Mouse (Mus musculus) lung, embryonic 15.5 days (tissue): ENCODE results near the gene Tiam2. TPM values are rescaled to one million over a fixed set of nuclear protein-coding genes. Genes with fewer than 3 reads are reported as not detected.

Experiments used
- ATAC-seq: fragments of 200-750 bp; cut with Nextera tagmentation; 2 replicates; pipeline ENCODE4 v1.8.0; 2017; ENCODE audit warnings: moderate number of reproducible peaks, borderline replicate concordance; ENCODE audit not compliant: low FRiP score, low TSS enrichment; ENCODE audit errors: extremely low read depth
- H3K27ac ChIP-seq: fragments of 300-500 bp; sonication (generic); 2 replicates; pipeline ENCODE4 v1.5.1; 2015; ENCODE audit warnings: moderate library complexity, mild to moderate bottlenecking, inconsistent platforms
- H3K27me3 ChIP-seq: fragments of 300-500 bp; sonication (generic); 2 replicates; pipeline ENCODE4 v1.6.1; 2015; ENCODE audit warnings: inconsistent platforms
- H3K36me3 ChIP-seq: fragments of 300-500 bp; sonication (generic); 2 replicates; pipeline ENCODE4 v1.6.1; 2015; ENCODE audit warnings: inconsistent platforms
- H3K4me1 ChIP-seq: fragments of 300-500 bp; sonication (generic); 2 replicates; pipeline ENCODE4 v1.6.1; 2015; ENCODE audit warnings: inconsistent platforms
- H3K4me2 ChIP-seq: fragments of 300-500 bp; sonication (generic); 2 replicates; pipeline ENCODE4 v1.6.1; 2015; ENCODE audit warnings: inconsistent platforms, mild to moderate bottlenecking, moderate library complexity
- H3K4me3 ChIP-seq: fragments of 300-500 bp; sonication (generic); 2 replicates; pipeline ENCODE4 v1.5.1; 2015; ENCODE audit warnings: mild to moderate bottlenecking, inconsistent platforms
- H3K9ac ChIP-seq: fragments of 300-500 bp; sonication (generic); 2 replicates; pipeline ENCODE4 v1.6.1; 2015; ENCODE audit warnings: inconsistent platforms
- H3K9me3 ChIP-seq: fragments of 300-500 bp; sonication (generic); 2 replicates; pipeline ENCODE4 v1.6.1; 2016; ENCODE audit warnings: inconsistent platforms
- WGBS: fragments of 180-500 bp; shearing (Covaris S2); methylation state at CpG from one replicate; pipeline ENCODE4 v1.1.7; 2015; 5-methylcytosine and 5-hydroxymethylcytosine counted together
- polyA plus RNA-seq: library from polyadenylated mRNA; unstranded; fragments of >200 nt; fragmentation: Nextera tagmentation; extraction: Ambion mirVana; gene quantifications from 2 replicates; pipeline ENCODE4 v1.2.1, GENCODE M21; 2015

Tiam2 gene
- polyA plus RNA-seq, 1 experiment from 2014 or later = 5.4 TPM

DNA sequence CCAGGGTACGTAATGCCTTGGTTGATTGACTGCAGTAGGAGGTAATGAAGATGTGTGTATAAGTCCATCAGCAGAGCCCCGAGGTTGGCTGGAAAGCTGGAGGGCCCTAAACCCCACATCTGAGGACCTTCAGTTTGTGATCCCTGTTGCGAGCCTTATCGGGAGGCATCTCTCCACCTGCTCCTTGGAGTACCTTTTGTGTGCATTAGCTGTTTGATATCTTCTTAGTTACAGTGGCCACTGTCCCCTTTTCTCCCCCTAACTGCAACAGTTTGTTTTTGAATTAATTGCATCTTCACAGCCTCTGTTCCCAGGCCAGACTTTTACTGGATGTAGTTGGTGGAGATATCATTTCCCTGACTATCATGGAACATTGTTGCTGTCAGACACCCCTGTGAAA lies 10.8 kb upstream of the Tiam2 start:
- 83% methylated on average over 4 of the region's 4 CpGs for WGBS

DNA sequence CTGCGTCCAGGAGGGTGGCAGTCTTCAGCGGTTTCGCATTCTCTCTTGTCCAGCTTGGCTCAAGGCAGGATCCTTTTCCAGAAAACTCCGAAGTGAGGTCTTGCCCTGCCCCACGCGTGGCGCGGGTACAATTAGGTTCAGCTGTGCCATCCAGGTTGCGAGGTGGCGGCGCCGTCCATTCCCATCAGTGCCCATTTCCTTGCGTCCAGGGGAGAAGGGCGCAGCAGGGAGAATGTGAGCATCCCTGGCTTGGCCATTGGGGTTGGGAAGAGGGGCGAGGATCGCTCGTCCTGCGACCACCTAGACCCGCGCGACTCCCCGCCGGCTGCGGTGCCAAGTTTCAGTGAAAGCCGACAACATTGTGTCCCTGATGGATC lies 518 bp downstream of the Tiam2 start:
- H3K9ac ChIP-seq = peak overlapping the region; percentile 45
- peak overlapping the region; percentile 61 for H3K4me3 ChIP-seq
- no peaks in the 10 kb centered on the region for H3K36me3 ChIP-seq
- peaks cover 22% of the 10 kb centered on the region; the same call in 1 of the 2 replicates for H3K4me1 ChIP-seq
- H3K9me3 ChIP-seq = no peaks in the 10 kb centered on the region
- no peak overlapping the region for H3K27ac ChIP-seq
- H3K4me2 ChIP-seq = peak overlapping the region; percentile 81
- 2% methylated on average over 25 of the region's 25 CpGs for WGBS
- peaks cover 6% of the 10 kb centered on the region; the same call in 1 of the 2 replicates for H3K27me3 ChIP-seq
- ATAC-seq = peak; percentile 4; the same call in 1 of the 2 replicates

More for the DNA sequence above, 10.8 kb upstream of the Tiam2 start:
- H3K36me3 ChIP-seq = no peaks in the 10 kb centered on the region
- H3K27me3 ChIP-seq = no peaks in the 10 kb centered on the region
- H3K9ac ChIP-seq = no peak overlapping the region
- H3K4me2 ChIP-seq = no peak overlapping the region
- no peak for ATAC-seq
- peaks cover 5% of the 10 kb centered on the region for H3K4me1 ChIP-seq
- H3K27ac ChIP-seq = no peak overlapping the region
- H3K4me3 ChIP-seq = no peak overlapping the region
- no peaks in the 10 kb centered on the region for H3K9me3 ChIP-seq

DNA sequence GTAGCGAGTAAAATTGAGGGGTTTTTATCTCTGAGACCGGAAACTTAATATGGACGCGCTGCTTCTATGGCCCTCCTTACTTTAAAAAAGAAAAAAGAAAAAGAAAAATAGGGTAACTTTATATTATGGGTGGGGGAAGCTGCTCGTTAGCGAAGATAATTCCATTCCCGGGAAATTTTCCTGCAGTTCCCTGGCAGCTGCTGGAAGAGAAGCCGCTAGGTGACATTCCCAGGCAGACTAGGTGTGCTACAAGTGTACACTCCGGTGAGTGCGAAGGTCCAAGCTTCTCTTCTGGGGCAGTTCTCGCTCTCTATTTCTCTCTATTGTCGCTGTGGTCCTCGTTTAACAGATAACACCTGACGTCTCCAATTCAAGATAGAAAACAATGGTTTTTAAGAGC lies 962 bp downstream of the Tiam2 start:
- peaks cover 6% of the 10 kb centered on the region; the same call in 1 of the 2 replicates for H3K27me3 ChIP-seq
- H3K4me3 ChIP-seq = peak overlapping the region; percentile 61
- peak overlapping the region; percentile 45 for H3K9ac ChIP-seq
- H3K36me3 ChIP-seq = no peaks in the 10 kb centered on the region
- peaks cover 25% of the 10 kb centered on the region for H3K4me1 ChIP-seq
- WGBS = 5% methylated on average over 14 of the region's 14 CpGs
- ATAC-seq = no peak
- H3K9me3 ChIP-seq = no peaks in the 10 kb centered on the region
- no peak overlapping the region for H3K27ac ChIP-seq
- peak overlapping the region; percentile 81 for H3K4me2 ChIP-seq

DNA sequence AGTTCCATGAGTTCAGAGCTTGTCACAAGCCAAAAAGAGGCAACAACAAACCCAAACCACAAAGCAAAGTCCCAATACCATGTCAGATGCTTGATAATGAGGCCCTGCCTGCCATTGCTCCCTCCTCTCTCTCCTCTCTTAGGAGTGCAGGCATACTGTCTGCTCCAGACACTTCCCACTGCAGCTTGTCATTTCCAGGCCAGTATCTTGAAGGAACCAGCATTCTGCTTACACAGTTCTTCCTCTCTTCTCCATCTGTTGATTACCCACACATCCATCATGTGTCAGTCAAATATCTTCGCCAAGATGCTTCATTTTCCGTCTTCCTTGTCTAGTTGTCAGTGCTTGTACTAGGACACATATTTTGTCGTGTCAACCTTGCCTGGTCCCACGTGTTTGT lies 2.4 kb downstream of the Tiam2 start:
- H3K9me3 ChIP-seq = no peaks in the 10 kb centered on the region
- H3K4me3 ChIP-seq = no peak overlapping the region
- no peak overlapping the region for H3K27ac ChIP-seq
- 62% methylated on average over 4 of the region's 4 CpGs for WGBS
- H3K4me2 ChIP-seq = no peak overlapping the region
- H3K36me3 ChIP-seq = no peaks in the 10 kb centered on the region
- H3K9ac ChIP-seq = no peak overlapping the region
- peaks cover 6% of the 10 kb centered on the region; the same call in 1 of the 2 replicates for H3K27me3 ChIP-seq
- H3K4me1 ChIP-seq = peaks cover 25% of the 10 kb centered on the region
- no peak for ATAC-seq

DNA sequence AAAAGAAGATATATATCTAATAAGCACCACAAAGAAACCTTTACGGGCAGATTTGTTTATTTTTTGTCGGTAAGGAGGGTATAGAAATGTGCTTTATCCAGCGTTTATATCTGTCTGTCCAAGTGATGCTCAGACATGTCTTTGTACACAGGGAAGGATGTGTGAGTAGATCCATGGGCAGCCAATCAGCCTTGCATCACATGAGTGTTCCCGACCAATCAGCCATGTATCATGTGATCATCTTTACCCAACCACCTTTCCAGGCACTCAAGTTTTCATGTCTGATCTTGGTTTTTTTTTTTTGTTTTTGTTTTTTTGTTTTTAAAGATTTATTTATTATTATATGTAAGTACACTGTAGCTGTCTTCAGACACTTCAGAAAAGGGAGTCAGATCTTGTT lies 3.1 kb downstream of the Tiam2 start:
- no peak overlapping the region for H3K4me3 ChIP-seq
- peaks cover 6% of the 10 kb centered on the region; the same call in 1 of the 2 replicates for H3K27me3 ChIP-seq
- 69% methylated on average over 4 of the region's 4 CpGs for WGBS
- no peak overlapping the region for H3K27ac ChIP-seq
- peaks cover 25% of the 10 kb centered on the region for H3K4me1 ChIP-seq
- H3K9ac ChIP-seq = no peak overlapping the region
- no peaks in the 10 kb centered on the region for H3K36me3 ChIP-seq
- ATAC-seq = no peak
- no peaks in the 10 kb centered on the region for H3K9me3 ChIP-seq
- no peak overlapping the region for H3K4me2 ChIP-seq

DNA sequence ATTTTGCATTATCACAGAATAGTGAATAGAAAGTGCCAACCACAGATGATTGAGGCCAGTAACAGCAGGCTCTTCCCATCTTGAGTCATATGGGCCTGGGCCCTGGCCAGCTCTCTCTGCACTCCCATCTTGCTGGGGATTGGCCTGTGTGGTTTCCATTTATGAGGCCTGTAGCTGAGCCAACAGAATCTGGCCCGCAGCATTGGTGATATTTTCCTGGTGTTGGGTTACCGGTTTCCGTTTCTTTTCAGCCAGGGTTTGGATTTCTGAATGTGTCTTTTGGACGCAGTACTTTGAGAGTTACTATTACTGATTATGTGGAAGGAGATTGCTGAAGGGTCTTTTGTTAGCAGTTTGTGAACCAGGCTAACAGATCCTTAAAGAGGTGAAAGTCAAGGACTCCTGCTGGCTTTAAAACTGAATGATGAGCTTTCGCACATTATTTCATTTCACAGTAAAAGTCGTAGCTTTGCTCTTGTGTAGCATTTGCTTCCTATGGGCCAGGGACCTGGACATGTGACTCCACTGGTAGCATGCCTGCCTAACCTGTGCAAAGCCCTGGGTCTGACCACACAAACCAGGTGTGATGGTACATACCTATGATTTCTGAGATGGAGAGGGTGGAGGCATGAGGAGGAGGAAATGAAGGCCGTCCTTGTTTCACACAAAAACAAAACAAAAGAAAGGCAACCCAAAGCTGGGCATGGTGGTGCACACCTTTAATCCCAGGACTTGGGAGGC lies 5.5 kb downstream of the Tiam2 start:
- H3K9me3 ChIP-seq = no peaks in the 10 kb centered on the region
- no peaks in the 10 kb centered on the region for H3K36me3 ChIP-seq
- 38% methylated on average over 7 of the region's 7 CpGs for WGBS
- H3K4me1 ChIP-seq = peaks cover 25% of the 10 kb centered on the region
- peaks cover 6% of the 10 kb centered on the region; the same call in 1 of the 2 replicates for H3K27me3 ChIP-seq
- no peak overlapping the region for H3K4me3 ChIP-seq
- H3K9ac ChIP-seq = no peak overlapping the region
- H3K27ac ChIP-seq = peak overlapping the region; percentile 60
- ATAC-seq = peak; percentile 90
- H3K4me2 ChIP-seq = no peak overlapping the region

DNA sequence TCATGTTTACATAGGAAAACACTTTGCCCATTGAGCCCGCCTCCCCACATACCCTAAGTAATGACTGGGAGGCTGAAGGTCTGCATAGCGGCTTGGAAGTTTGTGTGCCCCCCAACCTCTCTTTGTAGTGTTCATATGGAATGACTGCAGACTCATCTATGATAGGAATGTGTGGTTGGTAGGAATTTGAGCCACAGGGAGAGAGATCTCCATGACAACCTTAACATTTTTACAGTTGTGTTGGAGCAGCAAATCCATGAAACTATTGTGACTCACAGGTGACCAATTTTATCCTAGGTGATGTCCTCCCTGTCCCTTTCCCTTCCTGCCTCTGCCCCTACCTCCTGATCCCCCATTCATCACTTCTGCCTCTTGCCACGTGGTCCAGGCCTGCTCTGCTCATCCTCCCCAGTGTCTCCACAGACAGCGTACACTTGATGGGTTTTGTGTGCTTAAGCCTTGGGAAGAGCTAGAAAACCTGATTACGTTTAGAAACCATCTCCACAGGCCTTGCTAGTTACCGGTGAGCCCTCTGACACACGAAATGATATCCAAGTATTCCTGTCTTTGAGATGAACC lies 9.9 kb downstream of the Tiam2 start:
- Histone ChIP-seq H3K9ac (no peak overlapping the region), H3K4me3 (no peak overlapping the region), H3K4me1 (peaks cover 41% of the 10 kb centered on the region), H3K27ac (no peak overlapping the region), H3K27me3 (no peaks in the 10 kb centered on the region), H3K9me3 (no peaks in the 10 kb centered on the region), H3K4me2 (no peak overlapping the region), H3K36me3 (no peaks in the 10 kb centered on the region)
- ATAC-seq = no peak
- WGBS = 69% methylated on average over 7 of the region's 7 CpGs

DNA sequence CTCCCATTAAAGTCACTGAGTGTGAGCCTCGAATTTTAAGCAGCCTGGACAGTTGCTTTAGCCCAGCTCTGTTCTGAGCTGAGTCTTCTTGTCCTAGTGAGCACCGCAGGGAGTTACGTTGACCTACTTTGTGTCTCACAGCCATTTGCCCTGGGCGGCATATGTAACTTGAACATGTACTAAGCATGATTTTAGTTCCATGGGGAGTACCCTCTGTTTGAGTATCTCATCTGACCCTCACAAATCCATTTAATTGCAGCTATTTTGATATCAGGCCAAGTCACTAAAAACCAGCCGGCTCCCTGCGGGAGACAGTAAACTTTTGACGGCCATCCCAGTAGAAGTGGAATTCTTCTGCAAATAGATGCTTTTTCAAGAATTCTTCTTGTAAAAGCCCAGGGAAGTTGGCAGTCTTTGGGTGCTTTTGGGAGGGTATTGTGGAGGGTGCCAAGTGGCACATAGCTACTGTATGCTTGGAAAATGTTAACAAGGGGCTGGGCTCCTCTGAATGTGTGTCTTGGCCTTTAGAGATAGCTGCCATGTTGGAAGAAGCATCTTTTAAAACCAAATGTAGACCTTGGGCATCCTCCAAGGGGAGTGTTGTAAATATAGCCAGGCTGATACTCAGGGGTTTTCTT lies 10.6 kb downstream of the Tiam2 start:
- H3K36me3 ChIP-seq = no peaks in the 10 kb centered on the region
- H3K4me2 ChIP-seq = no peak overlapping the region
- no peaks in the 10 kb centered on the region for H3K27me3 ChIP-seq
- peaks cover 37% of the 10 kb centered on the region for H3K4me1 ChIP-seq
- no peaks in the 10 kb centered on the region for H3K9me3 ChIP-seq
- H3K4me3 ChIP-seq = no peak overlapping the region
- WGBS = 60% methylated on average over 7 of the region's 7 CpGs
- no peak for ATAC-seq
- H3K27ac ChIP-seq = no peak overlapping the region
- H3K9ac ChIP-seq = no peak overlapping the region

DNA sequence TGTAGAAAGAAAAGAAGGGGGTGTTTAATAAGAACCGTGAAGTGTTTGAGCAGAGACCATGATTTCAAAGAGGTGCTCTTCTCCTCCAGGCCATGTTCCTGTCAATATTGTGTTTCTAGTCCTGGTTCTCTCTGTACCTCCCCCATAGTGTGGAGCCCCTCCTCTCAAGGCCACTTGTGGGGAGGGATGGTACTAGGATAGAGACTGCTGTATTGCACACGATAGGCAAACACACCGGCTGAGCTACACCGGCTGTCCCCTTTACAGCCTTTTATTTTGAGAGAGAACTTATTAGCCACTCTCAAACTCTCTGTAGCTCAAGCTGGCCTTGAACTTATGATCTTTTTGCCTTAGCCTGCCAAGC lies 11.1 kb downstream of the Tiam2 start:
- Histone ChIP-seq H3K27me3 (no peaks in the 10 kb centered on the region), H3K4me2 (no peak overlapping the region), H3K27ac (peak overlapping the region; percentile 19; the same call in 1 of the 2 replicates), H3K9ac (no peak overlapping the region), H3K4me1 (peaks cover 34% of the 10 kb centered on the region), H3K9me3 (no peaks in the 10 kb centered on the region), H3K36me3 (no peaks in the 10 kb centered on the region), H3K4me3 (no peak overlapping the region)
- WGBS = 54% methylated on average over 4 of the region's 4 CpGs
- no peak for ATAC-seq

DNA sequence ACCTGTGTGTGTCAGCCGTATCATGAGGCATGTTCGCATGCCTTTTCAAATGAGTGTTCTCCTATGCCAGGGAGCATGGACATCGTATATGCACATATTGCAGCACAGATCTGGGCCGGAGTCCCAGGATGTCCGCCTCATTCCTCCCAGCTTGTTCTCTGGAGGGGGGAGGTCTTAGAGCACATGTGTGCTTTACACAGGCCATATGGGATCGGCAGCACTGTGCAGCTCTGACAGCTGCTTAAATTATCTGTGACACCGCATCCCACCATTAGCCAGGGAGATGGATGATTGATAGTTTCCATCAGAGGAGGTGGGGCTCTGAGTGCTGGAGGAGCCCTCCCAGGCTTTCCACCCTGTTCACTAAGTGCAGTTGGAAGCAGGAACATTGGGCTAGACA lies 12.4 kb downstream of the Tiam2 start:
- Histone ChIP-seq H3K4me2 (no peak overlapping the region), H3K4me3 (no peak overlapping the region), H3K27ac (peak overlapping the region; percentile 39; the same call in 1 of the 2 replicates), H3K4me1 (peaks cover 34% of the 10 kb centered on the region), H3K27me3 (no peaks in the 10 kb centered on the region), H3K9ac (no peak overlapping the region), H3K36me3 (no peaks in the 10 kb centered on the region), H3K9me3 (no peaks in the 10 kb centered on the region)
- 36% methylated on average over 7 of the region's 7 CpGs for WGBS
- ATAC-seq = peak; percentile 96

DNA sequence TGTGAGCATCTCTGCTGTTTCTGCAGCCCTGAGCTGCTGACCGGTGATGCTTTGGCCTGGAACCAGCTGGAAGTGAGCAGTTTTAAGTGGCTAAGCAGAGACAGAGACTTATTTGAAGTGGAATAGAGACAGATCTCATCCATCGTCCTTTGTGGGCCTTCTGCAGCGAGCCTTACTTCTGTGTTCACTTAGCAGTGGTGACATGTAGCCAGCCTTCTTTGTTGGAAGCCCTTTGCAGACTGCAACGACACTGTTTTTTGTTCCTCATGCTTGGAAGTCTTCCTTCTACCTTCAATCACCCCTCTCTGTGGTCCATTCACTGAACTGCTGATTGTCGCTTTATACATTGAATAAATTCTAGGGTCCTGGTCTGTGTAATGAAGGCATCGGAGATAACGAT lies 18.5 kb downstream of the Tiam2 start:
- Histone ChIP-seq H3K4me2 (no peak overlapping the region), H3K36me3 (no peaks in the 10 kb centered on the region), H3K9me3 (no peaks in the 10 kb centered on the region), H3K27me3 (no peaks in the 10 kb centered on the region), H3K4me1 (0 out of 2 replicates have a peak, but pooled peaks cover 5% of the 10 kb centered on the region), H3K9ac (no peak overlapping the region), H3K4me3 (no peak overlapping the region), H3K27ac (no peak overlapping the region)
- no peak for ATAC-seq
- WGBS = 73% methylated on average over 7 of the region's 7 CpGs

DNA sequence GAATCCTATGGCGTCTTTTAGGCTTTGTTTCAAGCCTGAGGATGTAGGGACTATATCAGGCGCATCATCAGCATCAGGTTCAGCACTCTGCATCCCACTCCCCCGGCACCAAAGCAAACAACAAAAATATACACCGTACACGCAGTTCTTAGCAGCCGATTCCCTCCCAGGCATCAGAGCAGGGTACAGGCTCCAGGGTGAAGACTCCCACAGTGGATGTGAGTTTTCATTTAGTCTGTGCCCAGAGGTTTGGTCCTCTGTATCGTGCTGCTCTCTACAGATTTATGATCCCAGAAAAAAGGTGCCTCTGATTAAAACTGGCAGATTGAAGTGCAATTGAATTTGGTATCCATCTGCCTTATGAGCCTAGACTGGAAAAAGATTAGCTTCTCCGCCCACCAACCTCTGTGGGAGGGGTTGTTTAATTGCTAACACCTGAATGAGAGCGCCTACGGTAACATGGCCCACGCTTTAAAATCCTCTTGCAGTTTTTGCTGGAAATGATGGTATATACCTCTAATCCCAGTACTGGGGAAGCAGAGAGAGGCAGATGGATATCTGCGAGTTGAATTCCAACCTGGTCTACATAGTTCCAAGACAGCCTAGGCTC lies 19.0 kb downstream of the Tiam2 start:
- Histone ChIP-seq H3K36me3 (no peaks in the 10 kb centered on the region), H3K4me2 (no peak overlapping the region), H3K9ac (no peak overlapping the region), H3K27me3 (no peaks in the 10 kb centered on the region), H3K9me3 (no peaks in the 10 kb centered on the region), H3K4me3 (no peak overlapping the region), H3K4me1 (0 out of 2 replicates have a peak, but pooled peaks cover 5% of the 10 kb centered on the region), H3K27ac (no peak overlapping the region)
- 73% methylated on average over 12 of the region's 12 CpGs for WGBS
- ATAC-seq = no peak
